8 mouse cellular contexts compared by ENCODE assay signal in the genomic region with DNA sequence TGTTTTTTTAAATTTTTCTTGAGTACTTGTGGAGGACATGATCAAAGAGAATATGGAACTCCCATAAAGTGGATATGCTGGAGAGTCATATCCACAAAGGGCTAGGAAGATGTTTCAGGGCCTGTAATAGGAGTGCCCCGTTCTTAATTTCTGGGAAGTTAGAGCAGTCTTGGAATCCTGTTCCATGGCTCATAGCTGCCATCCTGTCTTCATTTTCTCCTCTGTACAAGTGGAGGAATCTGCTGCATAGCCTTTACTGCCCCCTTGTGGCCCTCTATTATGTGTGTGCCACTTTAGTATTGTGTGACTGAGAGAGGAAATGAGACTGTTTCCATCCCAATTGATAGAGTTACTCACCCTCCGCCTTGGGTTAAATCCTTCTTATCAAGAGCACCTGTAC.
DNase-seq lines count a peak whose midpoint lies in the region; ATAC-seq and TF ChIP-seq lines count a peak whose summit lies in the region.

No protein-coding gene starts in this region.

- no peak overlapping the region for H3K9ac ChIP-seq in kidney, embryonic 15.5 days
- H3K9ac ChIP-seq in limb, embryonic 11.5 days (ENCODE audit: low read length): no peak overlapping the region
- H3K9ac ChIP-seq in neural tube, embryonic 15.5 days (replicated peaks): no peak overlapping the region

- WGBS in kidney, adult 2 months: 30% methylated on average over 2 of the region's 2 CpGs
- WGBS in kidney, embryonic 15.5 days: 39% methylated on average over 2 of the region's 2 CpGs
- 46% methylated on average over 2 of the region's 2 CpGs for WGBS in limb, embryonic 11.5 days
- 29% methylated on average over 2 of the region's 2 CpGs for whole genome bisulfite sequencing in neural tube, embryonic 15.5 days

- ATAC-seq in kidney, embryonic 15.5 days (replicated peaks; ENCODE audit: low FRiP score): no peak
- no peak for ATAC-seq in limb, embryonic 11.5 days (ENCODE audit: insufficient number of reproducible peaks, low FRiP score, low TSS enrichment, low read depth)
- peak; percentile 31; the same call in 1 of the 2 replicates for ATAC-seq in neural tube, embryonic 15.5 days (ENCODE audit: low FRiP score)

- peak; percentile 81 for DNase-seq in kidney, adult 2 months
- peak; percentile 38 to 77 for DNase-seq in adrenal gland, postnatal 36 days
- peak; percentile 27 for DNase-seq in fibroblast of lung, adult 2 months (ENCODE audit: low read depth)
- peak; percentile 61 to 76 for DNase-seq in kidney, adult 8-10 months
- DNase-seq in limb, embryonic 11.5 days (ENCODE audit: low spot score): peak; percentile 77
- DNase-seq in thymus, postnatal 4 days: peak; percentile 78

- H3K4me1 ChIP-seq in kidney, adult 2 months (ENCODE audit: control insufficient read depth, insufficient read depth, low read length): no peaks in the 10 kb centered on the region
- no peaks in the 10 kb centered on the region for H3K4me1 ChIP-seq in kidney, embryonic 15.5 days
- H3K4me1 ChIP-seq in limb, embryonic 11.5 days (ENCODE audit: control insufficient read depth, insufficient read depth, low read length): no peaks in the 10 kb centered on the region
- H3K4me1 ChIP-seq in neural tube, embryonic 15.5 days: no peaks in the 10 kb centered on the region

- H3K4me2 ChIP-seq in kidney, embryonic 15.5 days: no peak overlapping the region
- no peak overlapping the region for H3K4me2 ChIP-seq in limb, embryonic 11.5 days (ENCODE audit: low read depth, severe bottlenecking)
- no peak overlapping the region for H3K4me2 ChIP-seq in neural tube, embryonic 15.5 days

- H3K27me3 ChIP-seq in kidney, adult 2 months (replicated peaks; ENCODE audit: control insufficient read depth, insufficient read depth, low read length): no peaks in the 10 kb centered on the region
- no peaks in the 10 kb centered on the region for H3K27me3 ChIP-seq in kidney, embryonic 15.5 days
- no peaks in the 10 kb centered on the region for H3K27me3 ChIP-seq in limb, embryonic 11.5 days (ENCODE audit: control insufficient read depth, insufficient read depth, low read length)
- no peaks in the 10 kb centered on the region for H3K27me3 ChIP-seq in neural tube, embryonic 15.5 days (replicated peaks)

- TF ChIP-seq CTCF in kidney, adult 2 months (conservative IDR thresholded peaks at IDR 0.05; ENCODE audit: insufficient read depth, insufficient read length, low read depth, low read length): peak; percentile 56

- no peaks in the 10 kb centered on the region for H3K9me3 ChIP-seq in kidney, embryonic 15.5 days (replicated peaks)
- no peaks in the 10 kb centered on the region for H3K9me3 ChIP-seq in limb, embryonic 11.5 days (ENCODE audit: control insufficient read depth, low read length)
- H3K9me3 ChIP-seq in neural tube, embryonic 15.5 days (replicated peaks): no peaks in the 10 kb centered on the region

- no peaks in the 10 kb centered on the region for H3K36me3 ChIP-seq in kidney, adult 2 months (ENCODE audit: control insufficient read depth, insufficient read depth, low read length)
- no peaks in the 10 kb centered on the region for H3K36me3 ChIP-seq in kidney, embryonic 15.5 days
- H3K36me3 ChIP-seq in limb, embryonic 11.5 days (ENCODE audit: control insufficient read depth, insufficient read depth, low read length): no peaks in the 10 kb centered on the region
- no peaks in the 10 kb centered on the region for H3K36me3 ChIP-seq in neural tube, embryonic 15.5 days

- H3K4me3 ChIP-seq in kidney, adult 2 months (ENCODE audit: insufficient read depth, low read depth, low read length): no peak overlapping the region
- H3K4me3 ChIP-seq in kidney, embryonic 15.5 days (replicated peaks): no peak overlapping the region
- no peak overlapping the region for H3K4me3 ChIP-seq in limb, embryonic 11.5 days (ENCODE audit: low read depth, low read length)
- no peak overlapping the region for H3K4me3 ChIP-seq in neural tube, embryonic 15.5 days (replicated peaks)

- no peak overlapping the region for H3K27ac ChIP-seq in kidney, adult 2 months (ENCODE audit: insufficient read depth, low read depth, low read length)
- H3K27ac ChIP-seq in kidney, embryonic 15.5 days: no peak overlapping the region
- no peak overlapping the region for H3K27ac ChIP-seq in limb, embryonic 11.5 days (replicated peaks; ENCODE audit: low read depth, low read length)
- H3K27ac ChIP-seq in neural tube, embryonic 15.5 days (replicated peaks): no peak overlapping the region

- no peak for TF ChIP-seq POLR2A in kidney, adult 2 months (IDR thresholded peaks at IDR 0.05; ENCODE audit: low read depth, low read length)

Comparison
In these comparisons a context has a peak if more than half of its experiments do, and no peak if none do; other contexts are left out.
1. DNase-seq: peak in every context shown above with its lines; median percentile 81 in kidney, adult 2 months; 78 in thymus, postnatal 4 days; 77 in limb, embryonic 11.5 days; 68 in kidney, adult 8-10 months; 58 in adrenal gland, postnatal 36 days; 27 in fibroblast of lung, adult 2 months.